40 mouse cellular contexts compared by ENCODE assay signal in genomic region chr16:29509881-29510280, GRCm38 (mm10). TPM values are rescaled to one million over a fixed set of nuclear protein-coding genes. Genes with fewer than 3 reads are reported as not detected.
"Had no signal": no experiment of that assay in that cellular context is flagged by ENCODE, and none has a peak within 500 bp of the region (broad histone marks: within the 10 kb centered on the region; RNA-seq: fewer than 3 reads in every experiment).

No protein-coding gene starts in this region.

- H3K27ac ChIP-seq: heart, embryonic 10.5 days; heart, embryonic 13.5 days; heart, embryonic 15.5 days; hindbrain, embryonic 10.5 days; hindbrain, embryonic 12.5 days; hindbrain, embryonic 13.5 days; hindbrain, embryonic 14.5 days; hindbrain, embryonic 15.5 days; hindbrain, postnatal 0 days; intestine, embryonic 15.5 days; kidney, embryonic 15.5 days; kidney, postnatal 0 days; layer of hippocampus, adult 2 months had no signal

- H3K4me2 ChIP-seq: heart, embryonic 11.5 days; heart, embryonic 12.5 days; heart, embryonic 13.5 days; heart, embryonic 15.5 days; hindbrain, embryonic 12.5 days; hindbrain, embryonic 13.5 days; hindbrain, embryonic 14.5 days; hindbrain, embryonic 15.5 days; intestine, embryonic 15.5 days; kidney, embryonic 15.5 days had no signal

- H3K9me3 ChIP-seq: heart, embryonic 10.5 days; heart, embryonic 12.5 days; heart, embryonic 13.5 days; heart, embryonic 15.5 days; hindbrain, embryonic 10.5 days; hindbrain, embryonic 12.5 days; hindbrain, embryonic 13.5 days; hindbrain, embryonic 15.5 days; intestine, embryonic 15.5 days; kidney, embryonic 15.5 days had no signal

- H3K4me3 ChIP-seq: heart, embryonic 10.5 days; heart, embryonic 12.5 days; heart, embryonic 13.5 days; heart, embryonic 15.5 days; hindbrain, embryonic 10.5 days; hindbrain, embryonic 12.5 days; hindbrain, embryonic 13.5 days; hindbrain, embryonic 15.5 days; intestine, embryonic 15.5 days; kidney, embryonic 15.5 days; layer of hippocampus, adult 2 months had no signal

- DNase-seq: heart, postnatal 10 days; heart, postnatal 14 days; heart, postnatal 36 days; heart, postnatal 4 days; kidney, adult 11 months; kidney, adult 18-20 months; kidney, adult 2 months; kidney, adult 8-10 months; kidney, adult 9 months; kidney, postnatal 10 days; kidney, postnatal 14 days; kidney, postnatal 25 days; kidney, postnatal 4 days; layer of hippocampus, adult 9-11 months; layer of hippocampus, postnatal 36 days had no signal

- H3K36me3 ChIP-seq: heart, embryonic 10.5 days; heart, embryonic 12.5 days; heart, embryonic 13.5 days; heart, embryonic 15.5 days; hindbrain, embryonic 10.5 days; hindbrain, embryonic 12.5 days; hindbrain, embryonic 13.5 days; hindbrain, embryonic 15.5 days; intestine, embryonic 15.5 days; kidney, embryonic 15.5 days had no signal

- H3K4me1 ChIP-seq: heart, embryonic 10.5 days; heart, embryonic 12.5 days; heart, embryonic 13.5 days; heart, embryonic 15.5 days; hindbrain, embryonic 10.5 days; hindbrain, embryonic 12.5 days; hindbrain, embryonic 13.5 days; hindbrain, embryonic 15.5 days; intestine, embryonic 15.5 days; kidney, embryonic 15.5 days had no signal

- H3K27me3 ChIP-seq: heart, embryonic 12.5 days; heart, embryonic 13.5 days; heart, embryonic 15.5 days; hindbrain, embryonic 12.5 days; hindbrain, embryonic 13.5 days; hindbrain, embryonic 15.5 days; intestine, embryonic 15.5 days; kidney, embryonic 15.5 days had no signal

- H3K9ac ChIP-seq: heart, embryonic 12.5 days; heart, embryonic 13.5 days; heart, embryonic 15.5 days; hindbrain, embryonic 12.5 days; hindbrain, embryonic 13.5 days; hindbrain, embryonic 14.5 days; hindbrain, embryonic 15.5 days; intestine, embryonic 15.5 days; kidney, embryonic 15.5 days had no signal

- ATAC-seq: hindbrain, embryonic 16.5 days; hindbrain, postnatal 0 days; inflammation-experienced regulatory T-cells, adult 6 months; intestine, embryonic 15.5 days; intestine, embryonic 16.5 days; intestine, postnatal 0 days had no signal

RNA-seq across cellular contexts. Expression of gene Atp13a4, which starts 34.8 kb away (rescaled TPM):
- total RNA-seq: heart, postnatal 10 days; heart, postnatal 14 days; heart, postnatal 25 days; heart, postnatal 36 days; heart, postnatal 4 days; hematopoietic stem cell, adult 5-6 weeks had no signal
- polyA plus RNA-seq: heart, embryonic 11.5 days; heart, embryonic 13.5 days; heart, embryonic 14.5 days; heart, embryonic 16.5 days; heart, postnatal 0 days; inflammation-experienced regulatory T-cells, adult 6 months; intestine, embryonic 16.5 days; intestine, postnatal 0 days; large intestine, adult 2 months had no signal
